Mouse (Mus musculus) MN1 (cell line): ENCODE data around the gene Sash3.

Experiments used
- DNase-seq: peaks from one replicate; pipeline ENCODE4 v3.0.0-alpha.2; 2016; ENCODE audit warnings: low spot score

The Sash3 gene

DNA sequence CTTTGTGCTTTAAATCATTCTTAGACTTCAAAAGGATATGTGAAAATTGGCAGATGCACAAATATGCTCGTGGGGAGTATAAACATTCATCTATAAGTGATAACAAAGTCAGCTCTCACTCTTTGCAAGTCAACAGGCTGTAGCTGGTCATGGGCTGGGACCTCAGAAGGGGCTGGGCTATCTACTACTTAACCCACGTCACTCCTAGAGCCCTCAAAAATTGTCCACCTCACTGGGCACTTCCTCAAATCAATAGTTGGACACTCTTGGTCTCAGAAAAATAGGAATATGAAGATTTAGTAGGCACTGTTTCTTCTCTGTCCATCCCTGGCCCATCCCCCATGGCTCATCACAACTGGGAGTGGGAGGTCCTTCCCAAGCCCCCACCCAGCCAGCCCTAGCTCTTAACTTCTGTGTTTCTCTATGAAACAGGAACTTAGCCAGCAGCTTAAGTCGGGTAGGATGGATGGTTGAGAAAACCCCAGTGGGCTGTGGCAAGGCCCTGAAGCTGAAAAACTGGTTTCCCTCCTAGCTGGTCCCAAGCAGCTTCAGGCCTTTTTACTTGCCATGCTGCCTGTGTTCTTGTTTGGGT, 5.9 kb upstream of the Sash3 start:
- no peak for DNase-seq

DNA sequence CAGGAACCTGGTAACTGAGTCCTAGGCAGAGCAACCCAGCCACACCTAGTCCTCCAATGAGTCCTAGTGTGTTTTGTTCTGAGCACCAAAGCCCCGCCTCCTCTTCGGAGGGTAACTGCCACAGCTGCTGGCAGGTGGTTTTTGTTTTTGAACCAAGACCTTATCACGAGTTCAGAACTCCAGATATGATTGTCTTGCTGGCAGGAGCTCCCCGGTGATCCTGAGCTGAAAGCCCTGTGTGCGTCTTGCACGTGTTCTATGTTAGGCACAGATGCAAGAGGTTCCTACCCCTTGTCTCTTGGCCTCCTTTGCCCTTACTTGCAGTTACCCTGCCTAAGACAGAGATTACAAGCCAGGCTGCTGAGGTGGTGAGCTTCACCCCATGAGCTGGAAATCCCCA, 4.8 kb upstream of the Sash3 start:
- DNase-seq, result no peak

DNA sequence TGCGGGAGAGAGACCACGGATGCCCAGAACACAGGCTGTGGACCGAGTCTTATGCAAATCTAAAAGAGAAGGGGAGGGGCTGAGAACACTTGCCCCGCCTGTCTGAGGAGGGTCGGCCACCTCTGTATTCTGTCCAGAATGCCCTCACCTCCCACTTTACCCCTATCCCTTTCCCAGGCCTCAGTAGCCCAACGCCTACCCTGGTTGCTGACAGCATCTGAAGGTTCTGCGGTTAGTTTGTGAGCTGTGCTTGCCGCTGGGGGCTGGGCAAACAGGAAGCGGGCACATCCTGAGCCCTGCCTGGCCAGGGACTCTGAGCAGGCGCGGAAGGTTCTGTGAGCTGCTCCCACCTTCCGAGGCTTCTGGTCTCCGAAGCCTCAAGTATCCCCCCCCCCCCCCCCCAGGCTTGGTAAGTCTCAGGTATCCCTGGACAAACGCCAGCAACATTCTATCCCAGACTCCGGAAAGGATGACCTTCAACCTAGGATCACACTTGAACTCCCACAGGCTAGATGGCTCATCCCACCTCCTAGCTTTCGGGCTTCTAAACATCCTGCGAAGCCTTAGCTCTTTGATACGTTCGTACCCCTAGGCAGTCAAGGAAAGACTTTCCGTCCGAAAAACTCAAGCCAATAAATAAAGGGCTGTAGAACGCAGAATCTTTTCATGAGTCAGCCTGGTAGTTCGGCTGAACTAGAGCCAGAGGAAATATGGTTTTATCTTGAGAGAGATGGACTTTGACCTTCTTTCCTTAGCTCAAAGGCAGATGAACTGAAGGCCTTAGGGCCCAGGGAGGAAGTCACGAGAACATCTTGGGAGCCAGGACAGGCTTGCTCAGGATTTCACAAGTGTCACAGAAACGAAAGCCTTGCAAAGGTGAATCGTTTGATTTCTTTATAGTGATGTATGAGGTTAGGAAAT, 2.6 kb upstream of the Sash3 start:
- no peak for DNase-seq

DNA sequence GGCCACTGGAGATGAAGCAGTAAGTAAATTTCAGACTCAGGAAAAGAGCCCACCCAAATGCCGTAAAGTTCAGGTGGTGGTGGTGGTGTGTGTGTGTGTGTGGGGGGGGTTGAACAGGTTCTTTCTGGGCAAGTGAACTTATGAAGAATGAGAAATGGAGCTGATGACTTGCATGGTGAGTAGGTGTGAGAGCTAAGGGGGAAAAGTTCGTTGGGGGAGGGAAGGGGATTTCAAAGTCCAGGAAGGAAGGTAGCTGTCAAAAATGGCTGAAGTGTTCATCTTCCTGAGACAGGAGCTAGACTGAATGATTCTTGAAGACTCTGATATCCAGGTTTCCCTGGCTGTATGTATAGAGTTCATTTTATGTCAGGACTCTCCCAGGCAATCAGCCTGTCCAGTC, 990 bp downstream of the Sash3 start:
- DNase-seq, result no peak

DNA sequence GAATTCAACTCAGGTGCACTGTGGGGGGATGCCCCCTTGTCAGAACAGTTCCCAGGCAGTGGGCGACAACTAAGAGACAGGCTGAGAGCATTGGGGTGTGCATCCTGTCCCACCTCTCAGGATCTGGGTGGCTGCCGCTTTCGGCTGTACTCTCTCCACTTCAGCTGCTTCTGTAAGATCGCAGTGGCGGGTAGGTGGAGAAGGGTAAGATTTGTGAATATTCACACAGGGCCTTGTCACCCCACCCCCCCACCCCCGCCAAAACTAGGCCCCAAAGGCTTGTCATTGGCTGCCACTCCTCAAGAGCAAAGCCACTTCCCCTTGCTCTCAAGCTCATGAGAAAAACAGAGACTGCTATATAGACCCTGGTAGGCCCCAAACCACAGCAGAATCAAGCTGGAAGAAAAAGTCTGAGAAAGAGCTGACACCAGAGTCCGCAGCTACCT, 1.5 kb downstream of the Sash3 start:
- no peak for DNase-seq

DNA sequence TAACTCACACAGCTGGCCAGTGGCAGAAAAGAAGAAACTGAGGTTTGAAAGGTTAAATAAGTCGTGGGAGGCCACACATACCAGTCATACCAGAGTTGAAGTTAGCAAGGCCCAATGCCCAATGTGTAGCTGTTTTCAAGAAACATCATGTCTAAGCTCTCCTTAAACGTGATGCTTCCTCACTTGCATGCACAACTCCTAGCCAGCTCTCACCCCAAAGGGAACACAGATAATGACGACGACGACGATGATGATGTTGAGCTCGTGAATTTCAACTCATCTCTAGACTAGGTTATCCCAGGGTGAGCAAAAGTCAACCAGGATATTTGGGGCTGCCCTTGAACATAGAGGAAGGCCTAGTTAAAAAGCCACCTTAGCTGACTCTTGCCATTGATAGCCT, 5.9 kb downstream of the Sash3 start:
- DNase-seq, result no peak

DNA sequence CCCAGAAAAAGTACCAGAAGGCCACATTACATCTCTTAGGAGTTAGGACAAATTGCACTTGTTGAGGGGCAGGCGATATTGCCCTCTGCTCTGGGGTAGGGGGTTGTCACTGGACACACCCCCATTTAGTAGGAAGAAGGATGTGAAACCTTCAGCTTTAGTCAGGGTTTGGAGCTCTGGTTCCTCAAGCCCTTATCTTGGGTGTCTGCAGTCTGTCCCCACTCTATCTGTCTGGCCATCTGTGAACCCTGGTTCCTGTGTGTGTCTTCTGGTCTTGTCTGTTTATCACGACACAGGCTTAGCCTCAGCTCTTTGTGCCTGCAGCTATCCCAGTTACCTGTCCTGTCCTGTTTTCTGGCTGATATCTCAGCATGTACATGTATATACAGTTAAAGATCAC, 7.2 kb downstream of the Sash3 start:
- DNase-seq, result no peak

DNA sequence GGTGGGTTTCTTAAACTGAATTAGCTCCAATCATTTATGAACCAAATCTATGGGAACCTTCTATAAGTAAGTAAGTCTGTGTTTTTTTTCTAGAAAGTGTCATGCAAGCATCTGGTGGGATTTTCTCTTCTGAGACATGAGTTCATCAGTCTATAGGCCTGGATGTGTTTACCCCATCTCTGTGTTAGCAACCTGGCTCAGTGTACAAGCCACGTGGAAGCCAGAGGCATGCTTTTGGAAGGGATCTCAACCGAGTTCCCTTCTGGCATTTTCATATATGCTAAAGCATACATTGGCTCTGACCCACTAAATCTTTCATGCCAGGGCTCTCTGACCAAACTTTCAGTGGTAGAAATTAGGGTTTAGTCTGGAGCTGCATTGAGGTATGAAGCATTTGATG, 7.7 kb downstream of the Sash3 start:
- no peak for DNase-seq

DNA sequence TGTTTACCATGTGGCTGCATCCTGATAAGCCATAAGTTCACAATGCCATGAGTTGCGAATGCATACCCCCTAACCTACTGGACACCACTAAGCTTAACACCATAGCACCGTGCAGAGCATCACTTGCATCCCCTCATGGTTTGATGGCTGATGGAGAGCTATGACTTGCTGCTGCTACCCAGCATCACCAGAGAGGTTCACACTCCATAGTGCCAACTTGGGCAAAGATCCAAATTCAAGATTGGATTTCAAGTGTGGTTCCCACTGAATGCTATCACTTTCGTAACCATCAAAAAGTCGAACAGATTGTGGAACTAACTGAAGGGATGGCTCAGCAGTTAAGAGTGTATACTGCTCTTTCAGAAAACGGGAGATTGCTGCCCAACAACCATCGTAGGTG, 9.3 kb downstream of the Sash3 start:
- DNase-seq, result no peak

DNA sequence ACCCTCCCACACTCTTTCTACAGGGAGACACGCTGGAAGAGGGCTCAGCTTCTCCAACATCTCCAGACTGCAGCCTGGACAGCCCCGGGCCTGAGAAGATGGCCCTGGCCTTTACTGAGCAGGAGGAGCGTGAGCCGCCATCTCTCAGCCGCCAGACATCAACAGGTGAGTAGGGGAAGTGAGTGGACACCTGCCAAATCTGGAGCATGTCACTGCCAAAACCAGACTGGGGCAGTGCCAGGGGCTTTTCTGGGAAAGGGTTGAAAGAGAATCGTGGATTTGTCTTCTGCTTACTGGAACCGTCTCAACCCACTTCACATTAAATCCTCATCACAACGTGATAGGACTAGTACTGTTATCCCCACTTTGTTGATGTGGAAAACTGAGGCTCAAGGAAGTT, 11.2 kb downstream of the Sash3 start:
- no peak for DNase-seq

DNA sequence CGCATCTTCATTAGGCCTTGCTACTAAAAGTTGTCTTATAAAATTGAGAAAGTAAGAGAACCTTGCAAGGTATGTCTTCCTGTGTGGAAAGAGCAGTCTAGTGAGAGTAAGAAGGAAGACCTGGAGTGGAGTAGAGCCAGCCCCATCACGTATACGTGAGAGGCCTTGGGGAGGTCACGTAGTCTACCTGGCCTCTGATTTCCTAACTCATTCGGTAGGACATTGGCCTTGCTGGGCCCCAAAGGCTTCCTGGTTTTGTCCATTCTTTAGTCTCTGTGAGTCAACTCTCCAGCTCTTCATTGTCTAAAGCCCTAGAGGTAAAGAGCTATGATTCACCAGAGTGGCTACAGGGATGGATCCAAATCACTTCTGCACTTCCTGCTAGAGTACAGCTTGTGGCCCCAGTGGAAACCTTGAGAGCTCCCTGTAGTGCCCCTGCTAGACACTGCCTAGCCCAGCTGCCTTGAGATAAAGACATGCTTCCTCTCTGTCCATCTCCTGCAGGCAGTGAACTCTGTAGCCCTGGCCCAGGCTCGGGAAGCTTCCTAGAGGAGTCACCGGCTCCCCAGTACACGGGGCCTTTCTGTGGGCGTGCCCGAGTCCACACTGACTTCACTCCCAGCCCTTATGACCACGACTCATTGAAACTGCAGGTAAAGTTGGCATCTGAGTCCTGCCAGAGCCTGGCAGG, 12.1 kb downstream of the Sash3 start:
- no peak for DNase-seq

DNA sequence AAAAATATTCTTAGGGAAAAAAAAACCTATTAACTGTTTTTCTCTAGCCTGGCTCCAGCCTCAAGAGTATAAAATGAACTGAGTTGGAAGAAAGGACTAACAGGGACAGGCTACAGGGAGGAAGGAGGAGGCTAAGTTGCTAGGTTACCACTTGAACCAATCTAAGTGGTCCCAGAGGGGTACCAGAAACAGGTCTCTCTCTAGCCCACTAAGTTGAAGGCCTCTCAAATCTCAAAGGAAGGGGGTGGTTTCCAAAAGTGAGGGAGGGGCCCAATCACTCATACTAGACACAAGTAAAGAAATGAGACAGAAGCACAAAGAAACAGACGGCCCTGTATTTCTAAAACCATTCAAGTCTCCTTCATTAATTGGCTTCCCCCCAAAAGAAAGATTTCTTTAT, 23.7 kb downstream of the Sash3 start:
- DNase-seq, result no peak

DNA sequence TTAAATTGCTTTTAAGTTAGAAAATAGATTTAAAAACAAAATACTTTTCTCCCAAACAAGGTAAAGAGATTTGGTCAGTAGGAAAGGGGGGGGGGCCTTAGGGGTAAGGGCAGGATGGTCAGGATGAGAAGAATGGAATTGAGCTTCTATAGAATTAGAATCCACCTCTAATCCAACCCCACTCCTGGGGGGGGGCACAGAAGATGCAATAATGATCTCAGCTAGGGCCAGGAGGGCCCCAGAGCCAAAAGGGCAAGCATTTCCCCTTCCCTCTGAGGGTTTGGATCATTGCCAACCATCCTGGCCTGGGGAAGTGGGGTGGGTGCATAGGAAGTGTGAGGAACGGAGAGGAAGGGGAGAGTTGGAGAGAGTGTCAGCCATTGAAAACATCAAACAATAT, 24.1 kb downstream of the Sash3 start:
- no peak for DNase-seq

DNA sequence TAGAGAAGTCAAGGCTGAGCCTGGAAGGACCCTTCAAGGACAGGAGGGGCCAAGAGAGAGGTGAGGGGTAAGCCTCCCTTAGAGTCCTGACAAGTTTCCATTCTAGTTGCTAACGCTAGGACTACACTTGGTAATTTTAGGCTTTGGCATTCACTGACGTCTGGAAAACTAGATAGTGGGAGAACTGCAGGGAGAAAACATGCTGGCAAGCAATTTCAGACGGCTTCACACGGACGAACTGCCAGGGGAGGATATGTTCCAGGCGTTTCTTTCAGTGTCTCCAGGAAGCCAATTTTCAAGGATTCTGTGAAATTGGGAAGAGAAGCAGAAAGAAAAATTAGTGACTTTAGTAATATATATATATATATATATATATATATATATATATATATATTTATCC, 35.6 kb downstream of the Sash3 start:
- no peak for DNase-seq

DNA sequence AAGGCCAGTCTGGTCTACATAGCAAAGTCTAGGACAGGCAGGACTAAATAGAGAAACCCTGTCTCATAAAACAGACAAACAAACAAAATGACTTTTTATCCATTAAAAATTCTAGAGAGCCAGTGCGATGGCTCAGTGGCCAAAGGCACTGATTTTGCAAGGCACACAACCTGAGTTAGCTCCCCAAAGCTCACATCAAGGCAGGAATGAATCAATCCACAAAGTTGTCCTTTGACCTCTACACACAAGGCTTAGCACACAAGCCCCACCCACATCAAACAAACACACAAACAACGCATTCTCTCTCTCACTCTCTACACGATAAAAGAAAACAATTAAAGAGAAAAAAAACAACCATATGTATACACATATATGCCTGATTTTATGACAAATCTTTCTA, 38.5 kb downstream of the Sash3 start:
- DNase-seq, result no peak

DNA sequence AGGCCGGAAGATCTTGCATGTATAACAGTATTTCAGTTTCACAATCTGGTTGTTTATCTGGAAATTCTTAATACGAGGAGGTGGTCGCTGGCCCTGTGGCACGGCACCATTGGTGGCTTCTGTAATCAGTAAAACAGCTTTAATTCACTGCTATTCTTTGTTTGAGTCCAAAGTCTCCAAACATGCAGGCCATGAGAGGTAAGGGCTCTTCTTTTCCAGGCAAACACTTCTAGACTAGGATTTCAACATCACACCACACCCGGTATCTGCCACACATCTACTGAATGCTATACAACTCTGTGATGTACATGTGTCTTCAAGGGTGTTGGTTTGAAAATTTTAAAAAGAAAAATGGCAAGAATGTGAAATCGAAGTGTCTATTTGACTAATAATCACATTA, 45.0 kb downstream of the Sash3 start:
- DNase-seq, result no peak

DNA sequence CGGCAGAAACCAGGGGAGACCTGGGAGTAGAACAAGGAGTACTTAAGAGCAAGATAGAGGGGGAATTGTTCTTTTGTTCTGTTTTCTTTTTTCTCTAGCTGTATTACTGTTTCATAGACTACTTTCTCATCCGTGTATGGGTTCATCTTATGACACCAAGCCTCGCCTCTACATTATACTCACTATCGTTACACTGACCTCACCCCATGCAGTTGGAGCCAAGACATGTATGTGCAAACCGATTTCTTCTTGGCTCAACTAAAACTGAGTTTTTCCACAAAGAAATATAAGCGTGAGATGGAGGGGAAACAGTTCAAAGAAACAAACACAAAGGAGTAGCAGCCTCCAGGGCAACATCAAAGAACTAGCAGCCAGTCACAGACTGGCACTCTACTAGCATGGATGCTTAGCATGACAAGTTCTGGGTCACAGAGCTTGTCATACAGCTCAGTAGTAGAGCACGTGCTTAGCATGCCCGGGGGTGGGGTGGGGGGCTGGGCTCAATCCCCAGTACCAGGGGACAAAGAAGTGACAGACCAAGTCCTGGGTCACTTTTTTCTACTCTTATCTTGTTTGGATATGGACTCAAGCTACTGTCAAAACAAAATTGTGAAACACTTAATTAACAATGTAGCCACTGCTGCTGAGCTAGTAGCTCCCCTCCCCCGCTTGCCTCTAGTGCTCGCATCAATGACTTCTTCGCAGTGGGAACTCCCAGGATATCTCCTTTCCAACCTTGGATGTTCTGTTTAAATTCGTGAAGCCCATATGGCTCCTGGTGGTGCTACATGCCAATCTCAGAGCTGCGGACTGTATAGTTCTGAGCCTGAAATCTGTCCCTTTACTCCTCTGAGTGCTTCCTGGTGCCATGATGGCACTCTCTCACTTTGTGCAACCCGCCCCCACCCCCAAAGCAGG, 47.3 kb downstream of the Sash3 start:
- no peak for DNase-seq

DNA sequence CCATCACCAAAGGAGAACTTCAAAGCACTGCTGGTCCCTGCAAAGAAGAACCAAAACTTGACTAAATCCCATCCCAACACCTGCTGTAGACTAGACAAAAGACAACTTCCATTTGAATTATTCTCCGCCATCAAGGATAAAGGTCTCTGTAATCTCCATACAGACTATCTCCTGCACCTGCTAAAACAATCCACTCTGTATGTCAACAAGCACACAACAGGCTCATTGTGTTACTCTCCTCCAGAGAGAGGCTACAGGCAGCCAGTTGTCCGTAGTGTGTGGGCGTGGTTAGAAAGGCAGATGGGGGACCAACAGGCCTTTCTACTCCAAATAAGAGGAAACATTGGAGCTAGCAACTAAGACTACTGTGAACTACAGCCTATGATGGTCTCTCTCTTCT, 51.6 kb downstream of the Sash3 start:
- DNase-seq, result no peak

DNA sequence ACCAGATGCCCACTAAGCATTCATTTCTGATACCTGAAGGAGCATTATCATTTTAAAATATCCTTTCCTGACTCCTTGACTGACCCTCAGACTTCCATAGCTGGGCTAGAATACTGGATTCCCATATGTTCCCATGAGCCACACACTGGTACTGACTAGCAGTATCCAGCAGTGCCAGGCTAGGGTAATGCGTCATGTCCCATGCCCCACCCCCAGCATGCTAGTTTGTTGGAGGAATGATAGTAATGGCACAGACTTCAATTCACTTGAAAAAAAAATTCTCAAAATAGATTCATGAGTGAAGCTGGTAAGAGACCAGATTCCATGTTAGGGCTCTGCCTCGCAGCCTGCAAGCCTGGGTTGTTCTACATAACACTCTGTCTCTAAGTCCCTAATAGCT, 52.8 kb downstream of the Sash3 start:
- DNase-seq, result no peak

DNA sequence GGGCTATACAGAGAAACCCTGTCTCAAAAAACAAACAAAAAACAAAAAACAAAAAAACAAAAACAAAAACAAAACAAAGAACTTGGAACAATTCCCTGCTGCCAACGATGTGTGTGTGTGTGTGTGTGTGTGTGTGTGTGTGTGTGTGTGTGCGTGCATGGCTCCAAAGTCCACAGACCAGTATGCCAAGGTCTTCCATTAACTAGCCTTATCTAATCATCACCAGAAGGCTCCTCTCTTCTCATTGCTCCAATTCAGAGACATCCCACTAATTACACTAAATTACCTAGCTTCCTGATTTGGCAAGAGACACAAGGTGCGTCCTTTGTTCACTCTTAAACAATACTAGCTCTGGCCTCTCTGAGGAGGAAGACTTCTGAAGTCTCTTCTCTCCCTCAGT, 54.5 kb downstream of the Sash3 start:
- DNase-seq, result no peak

DNA sequence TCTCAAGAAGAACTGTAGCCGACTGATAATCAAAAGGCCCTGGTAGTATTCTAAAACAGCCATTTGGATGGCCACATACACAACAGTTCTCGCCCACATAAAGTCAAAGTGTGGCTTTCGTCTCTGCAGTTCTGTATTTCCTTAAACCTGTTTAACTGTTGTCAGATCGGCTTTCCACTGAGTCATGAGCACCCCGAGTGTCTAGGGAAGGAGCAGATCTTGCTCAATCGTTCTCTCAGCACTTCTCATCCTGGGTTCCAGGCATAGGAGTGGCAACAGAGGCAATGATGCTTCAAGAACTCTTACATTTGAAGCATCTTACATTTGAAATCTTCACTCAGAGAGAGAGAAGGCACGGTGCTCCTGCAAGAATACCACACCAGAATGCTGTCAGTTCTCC, 55.7 kb downstream of the Sash3 start:
- no peak for DNase-seq

DNA sequence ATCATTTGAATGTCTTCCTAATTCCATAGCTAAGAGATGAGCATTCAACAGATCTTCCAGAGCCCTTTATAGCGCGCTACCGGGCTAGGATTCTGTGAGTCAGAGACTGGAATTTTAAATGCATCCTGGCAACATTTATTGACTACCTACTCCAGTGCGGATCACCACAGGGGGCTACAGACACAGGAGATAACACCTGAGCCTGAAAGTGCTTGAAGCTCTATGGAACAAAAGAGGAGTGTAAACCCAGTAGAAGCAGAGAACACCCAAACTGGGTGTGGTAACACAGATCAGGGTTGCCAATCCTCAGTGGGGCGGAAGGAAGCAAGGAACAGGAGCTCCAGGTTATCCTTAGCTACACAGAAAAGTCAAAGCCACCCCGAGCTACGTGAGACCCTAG, 56.2 kb downstream of the Sash3 start:
- DNase-seq, result no peak
